Mouse (Mus musculus) olfactory bulb, adult 2 months (tissue): ENCODE data around the gene Mrps10. TPM values are rescaled to one million over a fixed set of nuclear protein-coding genes. Genes with fewer than 3 reads are reported as not detected.
"Not testable (repeated sequence)": the region's sequence is repeated elsewhere in the genome, so short reads cannot be mapped to it uniquely, and the experiment has no call there.

Experiments used
- H3K27ac ChIP-seq: fragments of 200-500 bp; 2 replicates; pipeline ENCODE4 v1.5.1; 2012; ENCODE audit warnings: low read depth, low read length; ENCODE audit not compliant: insufficient read depth
- H3K4me1 ChIP-seq: fragments of 200-500 bp; 2 replicates; pipeline ENCODE4 v1.6.1; 2012; ENCODE audit warnings: low read length; ENCODE audit not compliant: control insufficient read depth, insufficient read depth
- H3K4me3 ChIP-seq: fragments of 200-500 bp; 2 replicates; pipeline ENCODE4 v1.5.1; 2012; ENCODE audit warnings: mild to moderate bottlenecking, low read depth, low read length, moderate library complexity; ENCODE audit not compliant: insufficient read depth
- CTCF ChIP-seq: fragments of 200-500 bp; IDR thresholded peaks from 2 replicates; pipeline ENCODE4 v1.5.1; 2012; ENCODE audit warnings: low read depth, mild to moderate bottlenecking, low read length, moderate library complexity; ENCODE audit not compliant: insufficient read depth
- POLR2A ChIP-seq: fragments of 200-500 bp; IDR thresholded peaks from 2 replicates; pipeline ENCODE4 v1.6.1; 2012; ENCODE audit warnings: mild to moderate bottlenecking, low read depth, low read length, moderate library complexity; ENCODE audit not compliant: insufficient read depth
- WGBS: fragments of 180-500 bp; shearing (Covaris S2); methylation state at CpG from one replicate; pipeline ENCODE4 v1.1.7; 2018; 5-methylcytosine and 5-hydroxymethylcytosine counted together
- polyA plus RNA-seq: library from polyadenylated mRNA; stranded (reverse); fragments of >200 nt; gene quantifications from 2 replicates; pipeline ENCODE4 v1.2.4, GENCODE M21; 2012; ENCODE audit warnings: low replicate concordance; ENCODE audit not compliant: missing spikeins, insufficient read depth, insufficient read length

The Mrps10 gene
- polyA plus RNA-seq, 1 experiment = not detected

- H3K4me3 ChIP-seq = peak overlapping the region; percentile 23
- TF ChIP-seq CTCF = no peak
- no peak for TF ChIP-seq POLR2A
- 6% methylated on average over 19 of the region's 20 CpGs for WGBS
- H3K4me1 ChIP-seq = peaks cover 12% of the 10 kb centered on the region; the same call in 1 of the 2 replicates
- H3K27ac ChIP-seq = no peak overlapping the region
Observed at GRCm38 (mm10) chr17:47395376-47395913, 26.8 kb downstream of the Mrps10 start.

GRCm38 (mm10) chr17:47399091-47399490 is 30.4 kb downstream of the Mrps10 start:
- no peak for TF ChIP-seq POLR2A
- TF ChIP-seq CTCF = no peak
- peaks cover 12% of the 10 kb centered on the region; the same call in 1 of the 2 replicates for H3K4me1 ChIP-seq
- WGBS = 86% methylated on average over 8 of the region's 8 CpGs

GRCm38 (mm10) chr17:47400451-47400850 is 31.8 kb downstream of the Mrps10 start, which contains the start of gene Guca1a:
Guca1a (minus strand) TSS chr17:47400584.
- Histone ChIP-seq H3K4me1 (peaks cover 1% of the 10 kb centered on the region; the same call in 1 of the 2 replicates), H3K4me3 (no peak within 1 kb of the TSS), H3K27ac (no peak within 1 kb of the TSS)
- WGBS = 20% methylated on average over 10 of the region's 10 CpGs
- no peak for TF ChIP-seq POLR2A
- no peak for TF ChIP-seq CTCF

More at GRCm38 (mm10) chr17:47399091-47399490, 30.4 kb downstream of the Mrps10 start:
- Histone ChIP-seq H3K4me3 (no peak overlapping the region), H3K27ac (no peak overlapping the region)

GRCm38 (mm10) chr17:47407717-47408557 is 39.2 kb downstream of the Mrps10 start:
- Histone ChIP-seq H3K4me3 (no peak overlapping the region), H3K27ac (no peak overlapping the region), H3K4me1 (peaks cover 8% of the 10 kb centered on the region)
- TF ChIP-seq POLR2A (no peak), CTCF (no peak)
- WGBS = 69% methylated on average over 10 of the region's 10 CpGs

- TF ChIP-seq CTCF (no peak), POLR2A (no peak)
- 24% methylated on average over 8 of the region's 8 CpGs for WGBS
- Histone ChIP-seq H3K4me3 (no peak overlapping the region), H3K4me1 (peaks cover 8% of the 10 kb centered on the region), H3K27ac (no peak overlapping the region)
Observed at GRCm38 (mm10) chr17:47408558-47408898, 39.8 kb downstream of the Mrps10 start.

- H3K27ac ChIP-seq, H3K4me1 ChIP-seq: not testable (repeated sequence)
- H3K4me3 ChIP-seq = peak overlapping the region; percentile 40
- WGBS = 2% methylated on average over 74 of the region's 74 CpGs
Observed at GRCm38 (mm10) chr17:47409897-47410861, 41.5 kb downstream of the Mrps10 start.

- 81% methylated on average over 2 of the region's 2 CpGs for WGBS
- H3K4me1 ChIP-seq = no peaks in the 10 kb centered on the region
- H3K4me3 ChIP-seq = no peak overlapping the region
- no peak for TF ChIP-seq POLR2A
- TF ChIP-seq CTCF = no peak
- H3K27ac ChIP-seq = no peak overlapping the region
Observed at GRCm38 (mm10) chr17:47420195-47420594, 51.5 kb downstream of the Mrps10 start.

GRCm38 (mm10) chr17:47421566-47421965 is 52.9 kb downstream of the Mrps10 start:
- no peak overlapping the region for H3K4me3 ChIP-seq
- peaks cover 3% of the 10 kb centered on the region; the same call in 1 of the 2 replicates for H3K4me1 ChIP-seq
- 86% methylated on average over 3 of the region's 3 CpGs for WGBS
- TF ChIP-seq POLR2A = no peak
- TF ChIP-seq CTCF = no peak
- H3K27ac ChIP-seq = no peak overlapping the region

- 90% methylated on average over 1 of the region's 1 CpGs for WGBS
- not testable (repeated sequence) for H3K4me1 ChIP-seq, H3K4me3 ChIP-seq, H3K27ac ChIP-seq
Observed at GRCm38 (mm10) chr17:47422616-47423015, 53.9 kb downstream of the Mrps10 start.
